Mouse (Mus musculus) yolk sac, embryonic 10.5 days (tissue): ENCODE data around the gene Ap3b1.
"Not testable (repeated sequence)": the region's sequence is repeated elsewhere in the genome, so short reads cannot be mapped to it uniquely, and the experiment has no call there.

Source experiments
- DNase-seq: peaks from one replicate; pipeline ENCODE4 v3.0.0-alpha.2; 2017; ENCODE audit warnings: low spot score

Ap3b1 gene

GRCm38 (mm10) chr13:94358401-94359265, at the start of gene Ap3b1:
TSS of gene Ap3b1 (plus strand) at chr13:94358960.
- peak; percentile 91 for DNase-seq

- not testable (repeated sequence) for DNase-seq
Measured at GRCm38 (mm10) chr13:94312812-94313211, 45.9 kb upstream of the Ap3b1 start.

GRCm38 (mm10) chr13:94316975-94317511, 41.7 kb upstream of the Ap3b1 start:
- DNase-seq = no peak

GRCm38 (mm10) chr13:94321094-94321792, 37.5 kb upstream of the Ap3b1 start:
- no peak for DNase-seq

GRCm38 (mm10) chr13:94322475-94322874, 36.3 kb upstream of the Ap3b1 start:
- DNase-seq = no peak

- peak; percentile 14 for DNase-seq
Measured at GRCm38 (mm10) chr13:94328063-94328462, 30.7 kb upstream of the Ap3b1 start.

GRCm38 (mm10) chr13:94329005-94329404, 29.8 kb upstream of the Ap3b1 start:
- DNase-seq = not testable (repeated sequence)

GRCm38 (mm10) chr13:94330392-94330979, 28.3 kb upstream of the Ap3b1 start:
- no peak for DNase-seq

GRCm38 (mm10) chr13:94338357-94338756, 20.4 kb upstream of the Ap3b1 start:
- DNase-seq = no peak

GRCm38 (mm10) chr13:94343192-94343591, 15.6 kb upstream of the Ap3b1 start:
- no peak for DNase-seq

- not testable (repeated sequence) for DNase-seq
Measured at GRCm38 (mm10) chr13:94344600-94344999, 14.2 kb upstream of the Ap3b1 start.

- no peak for DNase-seq
Measured at GRCm38 (mm10) chr13:94354584-94354983, 4.2 kb upstream of the Ap3b1 start.

- DNase-seq = no peak
Measured at GRCm38 (mm10) chr13:94358101-94358400, 709 bp upstream of the Ap3b1 start.

- DNase-seq = no peak
Measured at GRCm38 (mm10) chr13:94359282-94359920, 641 bp downstream of the Ap3b1 start.

- not testable (repeated sequence) for DNase-seq
Measured at GRCm38 (mm10) chr13:94361013-94361580, 2.3 kb downstream of the Ap3b1 start.

- DNase-seq = no peak
Measured at GRCm38 (mm10) chr13:94364336-94364735, 5.6 kb downstream of the Ap3b1 start.

GRCm38 (mm10) chr13:94365108-94365907, 6.5 kb downstream of the Ap3b1 start:
- peak; percentile 51 for DNase-seq

GRCm38 (mm10) chr13:94367869-94368268, 9.1 kb downstream of the Ap3b1 start:
- DNase-seq = no peak

GRCm38 (mm10) chr13:94370521-94370920, 11.8 kb downstream of the Ap3b1 start:
- no peak for DNase-seq

GRCm38 (mm10) chr13:94372066-94372465, 13.3 kb downstream of the Ap3b1 start:
- DNase-seq = no peak

- no peak for DNase-seq
Measured at GRCm38 (mm10) chr13:94374131-94374530, 15.4 kb downstream of the Ap3b1 start.
